Mouse (Mus musculus) midbrain, embryonic 12.5 days (tissue): Measurements from ENCODE around the gene Socs7. TPM values are rescaled to one million over a fixed set of nuclear protein-coding genes. Genes with fewer than 3 reads are reported as not detected.

Source experiments
- ATAC-seq: fragments of 200-750 bp; cut with Nextera tagmentation; 2 replicates; pipeline ENCODE4 v1.8.0; 2017; ENCODE audit warnings: low read depth, moderate TSS enrichment, moderate library complexity; ENCODE audit not compliant: low FRiP score
- H3K27ac ChIP-seq: fragments of 300-500 bp; sonication (generic); replicated peaks from 2 replicates; pipeline ENCODE4 v1.5.1; 2016; ENCODE audit warnings: mild to moderate bottlenecking
- H3K27me3 ChIP-seq: fragments of 300-500 bp; sonication (generic); 2 replicates; pipeline ENCODE4 v1.6.1; 2016; ENCODE audit warnings: mild to moderate bottlenecking
- H3K36me3 ChIP-seq: fragments of 300-500 bp; sonication (generic); 2 replicates; pipeline ENCODE4 v1.6.1; 2016
- H3K4me1 ChIP-seq: fragments of 300-500 bp; sonication (generic); 2 replicates; pipeline ENCODE4 v1.6.1; 2016
- H3K4me2 ChIP-seq: fragments of 300-500 bp; sonication (generic); replicated peaks from 2 replicates; pipeline ENCODE4 v1.6.1; 2016; ENCODE audit warnings: mild to moderate bottlenecking, moderate library complexity
- H3K4me3 ChIP-seq: fragments of 300-500 bp; sonication (generic); 2 replicates; pipeline ENCODE4 v1.5.1; 2016; ENCODE audit warnings: mild to moderate bottlenecking
- H3K9ac ChIP-seq: fragments of 300-500 bp; sonication (generic); replicated peaks from 2 replicates; pipeline ENCODE4 v1.6.1; 2016; ENCODE audit warnings: mild to moderate bottlenecking, moderate library complexity
- H3K9me3 ChIP-seq: fragments of 300-500 bp; sonication (generic); 2 replicates; pipeline ENCODE4 v1.6.1; 2016; ENCODE audit warnings: mild to moderate bottlenecking
- WGBS: fragments of 180-500 bp; shearing (Covaris S2); methylation state at CpG from one replicate; pipeline ENCODE4 v1.1.7; 2016; 5-methylcytosine and 5-hydroxymethylcytosine counted together
- polyA plus RNA-seq: library from polyadenylated mRNA; unstranded; fragments of >200 nt; fragmentation: Nextera tagmentation; extraction: Ambion mirVana; gene quantifications from 2 replicates; pipeline ENCODE4 v1.2.1, GENCODE M21; 2016

Gene Socs7
- polyA plus RNA-seq, 1 experiment from 2014 or later: 9.4 TPM

GRCm38 (mm10) chr11:97428726-97429077, 66.4 kb downstream of the Socs7 start:
- H3K9ac ChIP-seq: peak overlapping the region; percentile 49

GRCm38 (mm10) chr11:97429615-97430014, 67.3 kb downstream of the Socs7 start:
- Histone ChIP-seq H3K9ac (no peak overlapping the region), H3K36me3 (no peaks in the 10 kb centered on the region), H3K4me2 (no peak overlapping the region), H3K4me1 (peaks cover 15% of the 10 kb centered on the region), H3K27ac (no peak overlapping the region), H3K27me3 (peaks cover 16% of the 10 kb centered on the region; the same call in 1 of the 2 replicates), H3K9me3 (no peaks in the 10 kb centered on the region), H3K4me3 (no peak overlapping the region)
- no peak for ATAC-seq
- WGBS: 84% methylated on average over 8 of the region's 8 CpGs

More at GRCm38 (mm10) chr11:97428726-97429077, 66.4 kb downstream of the Socs7 start:
- Histone ChIP-seq H3K27ac (peak overlapping the region; percentile 46; the same call in 1 of the 2 replicates), H3K27me3 (peaks cover 16% of the 10 kb centered on the region; the same call in 1 of the 2 replicates), H3K4me3 (peak overlapping the region; percentile 42), H3K36me3 (no peaks in the 10 kb centered on the region), H3K9me3 (no peaks in the 10 kb centered on the region), H3K4me1 (peaks cover 13% of the 10 kb centered on the region), H3K4me2 (peak overlapping the region; percentile 69)
- no peak for ATAC-seq
- WGBS: 53% methylated on average over 4 of the region's 4 CpGs

- H3K9me3 ChIP-seq: no peaks in the 10 kb centered on the region
- H3K36me3 ChIP-seq: no peaks in the 10 kb centered on the region
- H3K27ac ChIP-seq: no peak overlapping the region
- 7% methylated on average over 3 of the region's 3 CpGs for WGBS
- peaks cover 27% of the 10 kb centered on the region for H3K4me1 ChIP-seq
- peaks cover 25% of the 10 kb centered on the region; the same call in 1 of the 2 replicates for H3K27me3 ChIP-seq
- no peak overlapping the region for H3K4me3 ChIP-seq
- no peak overlapping the region for H3K9ac ChIP-seq
- ATAC-seq: no peak
- H3K4me2 ChIP-seq: no peak overlapping the region
Measured at GRCm38 (mm10) chr11:97432015-97432414, 69.7 kb downstream of the Socs7 start.

- Histone ChIP-seq H3K9me3 (no peaks in the 10 kb centered on the region), H3K9ac (no peak overlapping the region), H3K4me1 (peaks cover 27% of the 10 kb centered on the region), H3K27me3 (peaks cover 24% of the 10 kb centered on the region), H3K4me2 (no peak overlapping the region), H3K36me3 (no peaks in the 10 kb centered on the region), H3K27ac (no peak overlapping the region), H3K4me3 (no peak overlapping the region)
- 92% methylated on average over 8 of the region's 8 CpGs for WGBS
- no peak for ATAC-seq
Measured at GRCm38 (mm10) chr11:97432983-97433539, 70.7 kb downstream of the Socs7 start.

GRCm38 (mm10) chr11:97434121-97434520, 71.8 kb downstream of the Socs7 start:
- 68% methylated on average over 8 of the region's 8 CpGs for WGBS
- Histone ChIP-seq H3K9me3 (no peaks in the 10 kb centered on the region), H3K4me3 (no peak overlapping the region), H3K36me3 (no peaks in the 10 kb centered on the region), H3K27me3 (peaks cover 34% of the 10 kb centered on the region), H3K4me1 (peaks cover 20% of the 10 kb centered on the region), H3K27ac (no peak overlapping the region; the same call in 1 of the 2 replicates), H3K4me2 (no peak overlapping the region), H3K9ac (no peak overlapping the region)
- no peak for ATAC-seq

GRCm38 (mm10) chr11:97434704-97435454, 72.5 kb downstream of the Socs7 start:
- H3K36me3 ChIP-seq: no peaks in the 10 kb centered on the region
- peak overlapping the region; percentile 40 for H3K4me3 ChIP-seq
- peaks cover 24% of the 10 kb centered on the region for H3K4me1 ChIP-seq
- H3K27me3 ChIP-seq: peaks cover 39% of the 10 kb centered on the region
- H3K27ac ChIP-seq: peak overlapping the region; percentile 61
- peak overlapping the region; percentile 37; the same call in 1 of the 2 replicates for H3K9ac ChIP-seq
- peak overlapping the region; percentile 56 for H3K4me2 ChIP-seq
- no peaks in the 10 kb centered on the region for H3K9me3 ChIP-seq
- WGBS: 3% methylated on average over 15 of the region's 15 CpGs
- ATAC-seq: peak; percentile 69

GRCm38 (mm10) chr11:97435808-97436491, 73.6 kb downstream of the Socs7 start:
- H3K9ac ChIP-seq: no peak overlapping the region
- no peak overlapping the region for H3K4me3 ChIP-seq
- peaks cover 31% of the 10 kb centered on the region for H3K4me1 ChIP-seq
- 68% methylated on average over 13 of the region's 13 CpGs for WGBS
- ATAC-seq: no peak
- H3K27me3 ChIP-seq: peaks cover 46% of the 10 kb centered on the region
- no peaks in the 10 kb centered on the region for H3K36me3 ChIP-seq
- H3K9me3 ChIP-seq: no peaks in the 10 kb centered on the region
- no peak overlapping the region for H3K4me2 ChIP-seq
- 0 out of 2 replicates have a peak overlapping the region, but pooled peaks have one; percentile 7 for H3K27ac ChIP-seq

GRCm38 (mm10) chr11:97437745-97438144, 75.4 kb downstream of the Socs7 start:
- Histone ChIP-seq H3K9ac (no peak overlapping the region), H3K27ac (no peak overlapping the region)
- no peak for ATAC-seq

GRCm38 (mm10) chr11:97438868-97439267, 76.5 kb downstream of the Socs7 start:
- no peak for ATAC-seq
- WGBS: 61% methylated on average over 9 of the region's 9 CpGs
- H3K27me3 ChIP-seq: peaks cover 72% of the 10 kb centered on the region
- no peaks in the 10 kb centered on the region for H3K9me3 ChIP-seq
- no peaks in the 10 kb centered on the region for H3K36me3 ChIP-seq
- no peak overlapping the region for H3K9ac ChIP-seq
- peaks cover 40% of the 10 kb centered on the region for H3K4me1 ChIP-seq
- no peak overlapping the region for H3K27ac ChIP-seq
- no peak overlapping the region for H3K4me2 ChIP-seq
- no peak overlapping the region for H3K4me3 ChIP-seq

More at GRCm38 (mm10) chr11:97437745-97438144, 75.4 kb downstream of the Socs7 start:
- WGBS: 7% methylated on average over 5 of the region's 5 CpGs
- H3K36me3 ChIP-seq: no peaks in the 10 kb centered on the region
- peaks cover 40% of the 10 kb centered on the region for H3K4me1 ChIP-seq
- H3K4me2 ChIP-seq: no peak overlapping the region
- H3K9me3 ChIP-seq: no peaks in the 10 kb centered on the region
- H3K4me3 ChIP-seq: no peak overlapping the region
- H3K27me3 ChIP-seq: peaks cover 64% of the 10 kb centered on the region

GRCm38 (mm10) chr11:97439935-97440334, 77.6 kb downstream of the Socs7 start:
- WGBS: 3% methylated on average over 33 of the region's 37 CpGs
- H3K27ac ChIP-seq: 0 out of 2 replicates have a peak overlapping the region, but pooled peaks have one; percentile 12
- H3K9ac ChIP-seq: peak overlapping the region; percentile 50
- peaks cover 77% of the 10 kb centered on the region for H3K27me3 ChIP-seq
- peak overlapping the region; percentile 55 for H3K4me2 ChIP-seq
- ATAC-seq: no peak
- peak overlapping the region; percentile 45 for H3K4me3 ChIP-seq
- H3K4me1 ChIP-seq: peaks cover 35% of the 10 kb centered on the region
- H3K36me3 ChIP-seq: no peaks in the 10 kb centered on the region
- H3K9me3 ChIP-seq: no peaks in the 10 kb centered on the region

GRCm38 (mm10) chr11:97440441-97440881, 78.1 kb downstream of the Socs7 start:
- Histone ChIP-seq H3K4me3 (peak overlapping the region; percentile 45), H3K27ac (0 out of 2 replicates have a peak overlapping the region, but pooled peaks have one; percentile 12), H3K27me3 (peaks cover 77% of the 10 kb centered on the region), H3K4me2 (peak overlapping the region; percentile 55), H3K9ac (peak overlapping the region; percentile 50), H3K36me3 (no peaks in the 10 kb centered on the region), H3K9me3 (no peaks in the 10 kb centered on the region), H3K4me1 (peaks cover 30% of the 10 kb centered on the region)
- no peak for ATAC-seq
- WGBS: 4% methylated on average over 34 of the region's 34 CpGs
